Mouse (Mus musculus) liver, adult 2 months (tissue): Measurements from ENCODE around the gene Ift20.
A peak's percentile ranks its signal among the peaks of the same experiment; 100 is the strongest.

ENCODE experiments used
- CTCF ChIP-seq: fragments of 200-500 bp; IDR thresholded peaks from 2 replicates; pipeline ENCODE4 v1.5.1; 2011; ENCODE audit warnings: low read depth, low read length, control low read depth
- POLR2A ChIP-seq: fragments of 200-500 bp; IDR thresholded peaks from 2 replicates; pipeline ENCODE4 v1.6.1; 2011; ENCODE audit warnings: low read length, control low read depth; ENCODE audit not compliant: insufficient read depth; ENCODE audit errors: extremely low read depth

DNA sequence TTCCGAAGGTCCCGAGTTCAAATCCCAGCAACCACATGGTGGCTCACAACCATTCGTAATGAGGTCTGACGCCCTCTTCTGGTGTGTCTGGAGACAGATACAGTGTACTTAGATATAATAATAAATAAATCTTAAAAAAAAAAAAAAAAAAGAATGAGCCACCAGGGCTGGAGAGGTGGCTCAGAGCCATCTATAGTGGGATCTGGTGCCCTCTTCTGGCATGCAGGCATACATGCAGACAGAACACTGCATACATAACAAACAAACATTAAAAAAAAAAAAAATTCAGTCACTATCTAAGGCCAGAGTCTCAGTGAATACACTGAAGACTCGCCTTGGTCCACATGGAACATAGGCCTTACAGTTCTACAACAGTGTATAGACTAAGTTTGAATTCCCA lies 27.0 kb upstream of the Ift20 start:
- TF ChIP-seq CTCF (peak; percentile 54; the same call in 1 of the 2 replicates), POLR2A (no peak)
